19 mouse cellular contexts compared by ENCODE assay signal in the genomic region with DNA sequence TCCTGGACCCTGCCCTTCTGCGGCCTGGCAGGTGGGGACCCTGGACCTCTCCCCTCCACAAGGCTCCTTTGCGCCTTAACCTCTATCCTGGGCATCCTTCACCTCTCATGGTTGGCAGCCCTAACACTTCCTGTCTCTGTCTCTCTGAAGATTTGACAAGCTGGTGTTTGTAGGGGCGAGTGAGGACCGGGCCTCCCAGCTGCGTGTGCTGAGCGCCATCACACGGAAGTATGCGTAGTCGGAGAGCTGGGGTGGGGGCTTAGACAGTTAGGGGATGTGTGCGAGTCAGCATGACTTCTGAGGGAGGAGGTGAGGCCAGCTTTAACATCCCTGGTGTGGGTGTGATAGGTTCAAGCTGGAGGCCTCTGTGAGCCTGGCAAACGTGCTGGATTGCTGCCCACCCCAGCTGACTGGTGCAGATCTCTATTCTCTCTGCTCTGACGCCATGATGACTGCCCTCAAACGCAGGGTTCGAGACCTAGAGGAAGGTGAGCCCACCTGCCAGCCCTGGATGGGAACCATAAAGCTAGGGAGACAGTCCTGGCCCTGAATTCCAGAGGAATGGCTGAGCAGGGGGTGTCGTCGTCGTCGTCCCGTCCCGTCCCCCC. TPM values are rescaled to one million over a fixed set of nuclear protein-coding genes. Genes with fewer than 3 reads are reported as not detected.
DNase-seq lines count a peak whose midpoint lies in the region; ATAC-seq and TF ChIP-seq lines count a peak whose summit lies in the region.
"Had no signal": no experiment of that assay in that cellular context is flagged by ENCODE, and none has a peak within 500 bp of the region (broad histone marks: within the 10 kb centered on the region; RNA-seq: fewer than 3 reads in every experiment).

No protein-coding gene starts in this region.

- 85% methylated on average over 20 of the region's 20 CpGs for WGBS in forebrain, embryonic 10.5 days
- 81% methylated on average over 20 of the region's 20 CpGs for WGBS in forebrain, embryonic 12.5 days
- WGBS in liver, adult 2 months: 36% methylated on average over 20 of the region's 20 CpGs

- no peak overlapping the region for H3K4me2 ChIP-seq in forebrain, embryonic 12.5 days
- H3K4me2 ChIP-seq: embryonic facial prominence, embryonic 13.5 days; hindbrain, embryonic 12.5 days had no signal

- ATAC-seq in cerebellum, adult (ENCODE audit: insufficient number of reproducible peaks, low FRiP score, low TSS enrichment): no peak
- no peak for ATAC-seq in forebrain, embryonic 12.5 days (ENCODE audit: low FRiP score)
- ATAC-seq: hindbrain, embryonic 16.5 days; inflammation-experienced regulatory T-cells, adult 6 months; intestine, postnatal 0 days had no signal

- peak overlapping the region; percentile 48; the same call in 1 of the 2 replicates for H3K27ac ChIP-seq in forebrain, embryonic 10.5 days
- no peak overlapping the region for H3K27ac ChIP-seq in forebrain, embryonic 12.5 days
- H3K27ac ChIP-seq in liver, adult 2 months (replicated peaks; ENCODE audit: insufficient read depth, low read depth, low read length): peak overlapping the region; percentile 16; the same call in 1 of the 2 replicates
- H3K27ac ChIP-seq: embryonic facial prominence, embryonic 13.5 days; gastrocnemius, adult 2 months; hindbrain, embryonic 12.5 days had no signal

- peaks cover 19% of the 10 kb centered on the region for H3K27me3 ChIP-seq in forebrain, embryonic 10.5 days (ENCODE audit: poor library complexity, severe bottlenecking)
- peaks cover 18% of the 10 kb centered on the region for H3K27me3 ChIP-seq in forebrain, embryonic 12.5 days
- H3K27me3 ChIP-seq in liver, adult 2 months (ENCODE audit: control insufficient read depth, insufficient read depth, low read length): no peaks in the 10 kb centered on the region

- H3K9me3 ChIP-seq in forebrain, embryonic 10.5 days: no peaks in the 10 kb centered on the region
- no peaks in the 10 kb centered on the region for H3K9me3 ChIP-seq in forebrain, embryonic 12.5 days
- H3K9me3 ChIP-seq: embryonic facial prominence, embryonic 13.5 days; hindbrain, embryonic 12.5 days had no signal

- no peaks in the 10 kb centered on the region for H3K79me2 ChIP-seq in liver, adult 2 months (ENCODE audit: control insufficient read depth, insufficient read depth, low read length)

- TF ChIP-seq CTCF in liver, adult 2 months (IDR thresholded peaks at IDR 0.05; ENCODE audit: low read depth, low read length): no peak

- H3K4me1 ChIP-seq in forebrain, embryonic 10.5 days: peaks cover 11% of the 10 kb centered on the region
- H3K4me1 ChIP-seq in forebrain, embryonic 12.5 days: no peaks in the 10 kb centered on the region
- H3K4me1 ChIP-seq in liver, adult 2 months (ENCODE audit: control insufficient read depth, insufficient read depth, low read length): peaks cover 5% of the 10 kb centered on the region; the same call in 1 of the 2 replicates

- H3K9ac ChIP-seq in forebrain, embryonic 12.5 days: no peak overlapping the region
- H3K9ac ChIP-seq in liver, adult 2 months (ENCODE audit: low read depth, low read length): no peak overlapping the region
- H3K9ac ChIP-seq: embryonic facial prominence, embryonic 13.5 days; hindbrain, embryonic 12.5 days had no signal

- no peak overlapping the region for H3K4me3 ChIP-seq in forebrain, embryonic 10.5 days
- H3K4me3 ChIP-seq in forebrain, embryonic 12.5 days (replicated peaks): no peak overlapping the region
- H3K4me3 ChIP-seq in liver, adult 2 months (ENCODE audit: insufficient read depth, low read depth, low read length): no peak overlapping the region
- H3K4me3 ChIP-seq: embryonic facial prominence, embryonic 13.5 days; gastrocnemius, adult 2 months; hindbrain, embryonic 12.5 days had no signal

- H3K36me3 ChIP-seq in forebrain, embryonic 10.5 days (replicated peaks): peaks cover 64% of the 10 kb centered on the region
- H3K36me3 ChIP-seq in forebrain, embryonic 12.5 days (replicated peaks): peaks cover 28% of the 10 kb centered on the region
- H3K36me3 ChIP-seq in liver, adult 2 months (ENCODE audit: control insufficient read depth, insufficient read depth, low read length): peaks cover 10% of the 10 kb centered on the region

- DNase-seq in cerebellum, adult 9-10 months: peak; percentile 45
- no peak for DNase-seq in forebrain, embryonic 10.5 days (ENCODE audit: extremely low spot score, low spot score)
- DNase-seq in liver, adult 2 months (ENCODE audit: extremely low read depth, low read depth, low spot score): peak; percentile 75
- no peak for DNase-seq in liver
- peak; percentile 54 for DNase-seq in thymus, postnatal 4 days
- DNase-seq in thymus, postnatal 14 days: no peak
- DNase-seq: adrenal gland, postnatal 10 days; gastrocnemius, postnatal 25 days had no signal

- TF ChIP-seq POLR2A in liver, adult 2 months (IDR thresholded peaks at IDR 0.05; ENCODE audit: extremely low read depth, insufficient read depth, low read length): 0 out of 2 replicates have a peak, but pooled peaks have one; percentile 23

RNA-seq across cellular contexts. Expression of a gene that starts 4.4 kb away (rescaled TPM):
- polyA plus RNA-seq in forebrain, embryonic 10.5 days (2016; fragmentation: Nextera tagmentation; extraction: Ambion mirVana): 0.80 and 0.87 TPM in 2 replicates
- polyA plus RNA-seq in forebrain, embryonic 12.5 days (2016; fragmentation: Nextera tagmentation; extraction: Ambion mirVana): 0.54 and 0.91 TPM in 2 replicates
- total RNA-seq in liver, adult 2 months (2014; rRNA removed): 3,482 and 4,252 TPM in 2 replicates
- 4,950 and 5,107 TPM in 2 replicates for polyA plus RNA-seq in liver, adult 2 months (2012; rRNA removed)
- total RNA-seq: granulocyte monocyte progenitor cell, adult 5-6 weeks had no signal

RNA-seq across cellular contexts. Expression of a gene that starts 13.3 kb away (rescaled TPM):
- polyA plus RNA-seq in forebrain, embryonic 10.5 days (2016; fragmentation: Nextera tagmentation; extraction: Ambion mirVana): 19.6 and 20.2 TPM in 2 replicates
- polyA plus RNA-seq in forebrain, embryonic 12.5 days (2016; fragmentation: Nextera tagmentation; extraction: Ambion mirVana): 28.7 and 29.3 TPM in 2 replicates
- 39.5 and 46.4 TPM in 2 replicates for total RNA-seq in liver, adult 2 months (2014; rRNA removed)
- polyA plus RNA-seq in liver, adult 2 months (2012; rRNA removed): 94.8 and 104 TPM in 2 replicates

RNA-seq across cellular contexts. Expression of a gene that starts 19.7 kb away (rescaled TPM):
- polyA plus RNA-seq in forebrain, embryonic 10.5 days (2016; fragmentation: Nextera tagmentation; extraction: Ambion mirVana): 144 and 154 TPM in 2 replicates
- polyA plus RNA-seq in forebrain, embryonic 12.5 days (2016; fragmentation: Nextera tagmentation; extraction: Ambion mirVana): 111 and 124 TPM in 2 replicates
- total RNA-seq in liver, adult 2 months (2014; rRNA removed): 13.6 and 14.8 TPM in 2 replicates
- polyA plus RNA-seq in liver, adult 2 months (2012; rRNA removed): 22.8 and 24.0 TPM in 2 replicates

RNA-seq across cellular contexts. Expression of a gene that starts 27.4 kb away (rescaled TPM):
- 71.8 and 71.9 TPM in 2 replicates for polyA plus RNA-seq in forebrain, embryonic 10.5 days (2016; fragmentation: Nextera tagmentation; extraction: Ambion mirVana)
- polyA plus RNA-seq in forebrain, embryonic 12.5 days (2016; fragmentation: Nextera tagmentation; extraction: Ambion mirVana): 56.6 and 57.3 TPM in 2 replicates
- total RNA-seq in liver, adult 2 months (2014; rRNA removed): 28.5 and 28.6 TPM in 2 replicates
- 38.3 and 40.7 TPM in 2 replicates for polyA plus RNA-seq in liver, adult 2 months (2012; rRNA removed)

RNA-seq across cellular contexts. Expression of a gene that starts 38.9 kb away (rescaled TPM):
- 0.55 and 1.00 TPM in 2 replicates for polyA plus RNA-seq in forebrain, embryonic 10.5 days (2016; fragmentation: Nextera tagmentation; extraction: Ambion mirVana)
- polyA plus RNA-seq in forebrain, embryonic 12.5 days (2016; fragmentation: Nextera tagmentation; extraction: Ambion mirVana): 0.24 and 0.36 TPM in 2 replicates
- not detected in 2 replicates for total RNA-seq in liver, adult 2 months (2014; rRNA removed)
- polyA plus RNA-seq in liver, adult 2 months (2012; rRNA removed): 0.06 TPM in 1 of 2 replicates, not detected in the other
- total RNA-seq: adrenal gland, postnatal 10 days; gastrocnemius, adult 2 months; gastrocnemius, postnatal 25 days; granulocyte monocyte progenitor cell, adult 5-6 weeks; heart, postnatal 4 days had no signal
- polyA plus RNA-seq: heart, postnatal 0 days; hindbrain, embryonic 16.5 days had no signal

Comparison
In these comparisons a context has a peak if more than half of its experiments do, and no peak if none do; other contexts are left out.
1. DNase-seq: peak in cerebellum, adult 9-10 months (single experiment), liver, adult 2 months (single experiment) and thymus, postnatal 4 days (single experiment); none in forebrain, embryonic 10.5 days (single experiment), liver (single experiment) and thymus, postnatal 14 days (single experiment).
2. RNA of a gene that starts 4.4 kb away (polyA plus RNA-seq): 4,950 to 5,107 TPM in liver, adult 2 months; 0.80 to 0.87 TPM in forebrain, embryonic 10.5 days and 0.54 to 0.91 TPM in forebrain, embryonic 12.5 days; every median in the first group is over 1,000 times any median in the second.